Mouse (Mus musculus): ENCODE measurements at regions not wholly inside any gene's neighbourhood (a gene's known extent, or its start where the extent isn't known, plus 50 kb on each side); places are given as distances from the start of the nearest gene placed in this dataset.

DNA sequence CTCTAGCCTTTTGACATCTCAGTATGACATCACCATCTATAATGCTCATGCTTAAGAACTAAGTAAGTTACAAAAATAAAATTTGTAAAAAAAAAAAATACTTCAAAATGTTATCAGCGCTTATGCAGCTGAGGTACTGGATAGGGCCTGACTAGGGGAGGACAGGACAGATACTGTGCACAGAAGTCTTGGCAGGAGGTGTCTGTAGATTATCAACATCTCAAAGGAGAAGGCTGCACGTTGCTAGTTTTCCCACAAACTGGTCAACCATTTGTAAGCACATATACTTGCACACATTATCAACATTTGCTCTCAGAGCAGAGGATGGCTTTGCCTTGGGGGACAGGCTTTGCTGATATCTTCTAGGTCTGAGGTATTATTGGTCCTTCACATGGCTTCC is 294.5 kb upstream of the Camk1g start:
- TF ChIP-seq POLR2A (IDR thresholded peaks at IDR 0.05; ENCODE audit: low read depth, low read length) (no peak), CTCF (IDR thresholded peaks at IDR 0.05; ENCODE audit: extremely low read depth, insufficient read length, insufficient replicate concordance, low read depth, low read length) (no peak)
- Histone ChIP-seq H3K4me3 (ENCODE audit: low read depth, low read length) (no peak overlapping the region), H3K36me3 (ENCODE audit: control insufficient read depth, insufficient read depth, low read length) (no peaks in the 10 kb centered on the region), H3K27me3 (ENCODE audit: control insufficient read depth, insufficient read depth, low read length) (no peaks in the 10 kb centered on the region), H3K27ac (ENCODE audit: insufficient read depth, low read depth, low read length) (no peak overlapping the region), H3K4me1 (ENCODE audit: control insufficient read depth, insufficient read depth, insufficient read length, low read length) (no peaks in the 10 kb centered on the region)
- WGBS, result 73% methylated on average over 2 of the region's 2 CpGs

DNA sequence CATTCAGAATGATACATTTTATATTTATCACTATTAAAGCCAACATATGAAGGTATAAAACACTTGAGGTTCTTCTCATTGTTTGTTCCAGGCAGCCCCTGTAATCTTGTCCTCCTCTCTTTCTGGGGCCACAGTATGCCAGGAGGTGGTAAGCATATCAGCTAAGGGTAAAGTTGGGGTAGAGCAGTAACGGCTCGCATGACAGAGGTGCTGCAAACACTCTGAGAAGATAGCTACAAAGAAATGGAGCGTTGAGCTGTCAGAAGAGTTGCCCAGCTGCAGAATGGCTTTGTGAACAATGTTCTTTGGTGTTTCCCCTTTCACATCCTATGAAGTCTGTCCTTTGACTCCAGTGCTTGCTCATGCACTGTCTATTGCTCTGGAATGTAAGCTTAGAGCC is 293.5 kb upstream of the Camk1g start:
- TF ChIP-seq POLR2A (IDR thresholded peaks at IDR 0.05; ENCODE audit: low read depth, low read length), result no peak
- TF ChIP-seq CTCF (IDR thresholded peaks at IDR 0.05; ENCODE audit: extremely low read depth, insufficient read length, insufficient replicate concordance, low read depth, low read length), result no peak
- no peaks in the 10 kb centered on the region for H3K36me3 ChIP-seq (ENCODE audit: control insufficient read depth, insufficient read depth, low read length)
- 83% methylated on average over 3 of the region's 3 CpGs for WGBS
- no peaks in the 10 kb centered on the region for H3K27me3 ChIP-seq (ENCODE audit: control insufficient read depth, insufficient read depth, low read length)
- H3K27ac ChIP-seq (ENCODE audit: insufficient read depth, low read depth, low read length), result no peak overlapping the region
- no peaks in the 10 kb centered on the region for H3K4me1 ChIP-seq (ENCODE audit: control insufficient read depth, insufficient read depth, insufficient read length, low read length)
- no peak overlapping the region for H3K4me3 ChIP-seq (ENCODE audit: low read depth, low read length)

DNA sequence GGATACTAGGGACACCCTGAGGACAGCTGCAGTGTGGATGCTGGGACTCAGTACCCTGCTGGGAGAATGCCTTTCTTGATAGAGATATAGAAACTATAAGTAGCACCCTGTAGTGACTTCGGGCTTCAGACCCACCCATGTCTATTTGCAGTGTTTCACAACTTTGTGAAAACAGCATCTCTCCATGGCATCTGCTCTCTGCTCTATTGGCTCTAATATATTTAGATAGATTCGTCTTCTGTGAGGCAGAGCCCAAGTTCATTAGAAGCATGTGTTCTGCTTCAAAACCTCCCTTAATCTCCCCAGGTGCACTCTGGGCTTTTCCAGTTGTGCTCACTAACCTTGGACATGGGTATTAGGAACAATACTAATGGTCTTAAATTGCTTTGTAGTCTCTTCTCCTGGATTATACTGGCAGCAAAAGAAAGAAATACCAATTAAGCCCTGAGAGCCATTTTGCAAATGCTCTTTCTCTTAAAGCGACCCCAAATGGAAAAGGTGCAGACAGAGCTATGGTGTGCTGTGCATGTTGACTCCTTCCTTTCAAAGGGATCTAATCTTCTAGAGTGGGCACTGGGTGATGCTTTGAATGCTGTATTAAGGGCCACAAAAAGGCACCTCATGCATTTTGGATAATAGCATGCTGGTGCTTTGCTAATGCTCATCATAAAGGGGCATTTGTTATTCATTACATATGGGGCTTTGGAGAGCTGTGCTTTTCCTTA is 292.2 kb upstream of the Camk1g start:
- H3K27ac ChIP-seq (ENCODE audit: insufficient read depth, low read depth, low read length), result no peak overlapping the region
- H3K4me1 ChIP-seq (ENCODE audit: control insufficient read depth, insufficient read depth, insufficient read length, low read length), result no peaks in the 10 kb centered on the region
- TF ChIP-seq POLR2A (IDR thresholded peaks at IDR 0.05; ENCODE audit: low read depth, low read length) (no peak), CTCF (IDR thresholded peaks at IDR 0.05; ENCODE audit: extremely low read depth, insufficient read length, insufficient replicate concordance, low read depth, low read length) (no peak)
- 73% methylated on average over 3 of the region's 3 CpGs for WGBS
- H3K27me3 ChIP-seq (ENCODE audit: control insufficient read depth, insufficient read depth, low read length), result no peaks in the 10 kb centered on the region
- no peak overlapping the region for H3K4me3 ChIP-seq (ENCODE audit: low read depth, low read length)
- no peaks in the 10 kb centered on the region for H3K36me3 ChIP-seq (ENCODE audit: control insufficient read depth, insufficient read depth, low read length)

DNA sequence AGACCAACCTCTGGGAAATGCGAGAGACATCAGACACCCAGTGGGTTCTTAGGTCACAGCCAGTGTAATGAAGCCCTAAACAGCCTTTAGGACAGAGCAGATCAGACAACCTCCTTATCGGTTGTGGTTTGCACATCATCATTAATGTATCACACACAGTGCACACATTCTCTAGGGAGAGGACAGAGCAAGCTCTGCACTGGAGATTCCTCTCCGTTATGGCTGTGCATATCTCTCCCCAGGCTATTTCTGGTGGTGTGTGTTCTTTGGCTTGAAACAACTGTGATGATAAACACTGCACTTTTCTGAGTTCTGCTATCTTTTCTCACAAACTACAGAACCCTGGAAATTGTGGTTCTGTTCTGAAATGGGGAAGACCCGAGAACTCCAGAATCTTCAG is 291.3 kb upstream of the Camk1g start:
- TF ChIP-seq POLR2A (IDR thresholded peaks at IDR 0.05; ENCODE audit: low read depth, low read length), result no peak
- TF ChIP-seq CTCF (IDR thresholded peaks at IDR 0.05; ENCODE audit: extremely low read depth, insufficient read length, insufficient replicate concordance, low read depth, low read length), result no peak

DNA sequence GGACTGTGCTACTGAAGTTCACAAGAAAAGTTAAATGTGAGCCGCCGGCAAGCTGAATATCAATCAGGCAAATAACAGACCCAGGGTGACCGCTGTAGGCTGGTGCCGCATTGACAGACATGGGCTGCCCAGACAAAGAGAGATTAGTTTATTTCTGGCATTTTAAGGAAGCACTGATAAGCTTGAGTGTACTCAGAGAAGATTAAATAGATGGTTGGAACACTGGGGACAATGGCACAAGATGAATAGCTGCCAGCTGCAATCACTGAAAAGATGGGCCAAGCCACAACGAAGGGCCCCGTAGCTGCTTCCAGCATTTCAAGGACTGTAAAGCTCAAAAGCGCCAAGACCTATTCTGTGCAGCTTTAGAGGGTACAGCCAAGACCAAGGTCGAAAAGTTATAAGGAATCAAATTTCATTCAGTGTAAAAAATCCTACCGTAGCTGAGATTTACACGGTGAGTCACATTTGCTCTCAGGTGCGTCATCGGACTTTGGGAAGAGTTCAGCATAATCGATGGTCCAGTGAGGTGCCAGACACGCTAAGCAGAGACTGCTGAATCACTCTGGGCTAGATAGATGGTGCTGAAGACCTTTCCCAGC is 285.1 kb upstream of the Camk1g start:
- H3K27me3 ChIP-seq (ENCODE audit: control insufficient read depth, insufficient read depth, low read length), result no peaks in the 10 kb centered on the region
- WGBS, result 57% methylated on average over 14 of the region's 14 CpGs
- H3K4me1 ChIP-seq (ENCODE audit: control insufficient read depth, insufficient read depth, insufficient read length, low read length), result no peaks in the 10 kb centered on the region
- TF ChIP-seq CTCF (IDR thresholded peaks at IDR 0.05; ENCODE audit: extremely low read depth, insufficient read length, insufficient replicate concordance, low read depth, low read length) (no peak), POLR2A (IDR thresholded peaks at IDR 0.05; ENCODE audit: low read depth, low read length) (no peak)
- no peak overlapping the region for H3K4me3 ChIP-seq (ENCODE audit: low read depth, low read length)
- H3K36me3 ChIP-seq (ENCODE audit: control insufficient read depth, insufficient read depth, low read length), result no peaks in the 10 kb centered on the region
- no peak overlapping the region for H3K27ac ChIP-seq (ENCODE audit: insufficient read depth, low read depth, low read length)

More for the DNA sequence above, 291.3 kb upstream of the Camk1g start:
- no peak overlapping the region for H3K4me3 ChIP-seq (ENCODE audit: low read depth, low read length)
- no peaks in the 10 kb centered on the region for H3K36me3 ChIP-seq (ENCODE audit: control insufficient read depth, insufficient read depth, low read length)
- no peaks in the 10 kb centered on the region for H3K27me3 ChIP-seq (ENCODE audit: control insufficient read depth, insufficient read depth, low read length)
- H3K4me1 ChIP-seq (ENCODE audit: control insufficient read depth, insufficient read depth, insufficient read length, low read length), result no peaks in the 10 kb centered on the region
- H3K27ac ChIP-seq (ENCODE audit: insufficient read depth, low read depth, low read length), result no peak overlapping the region
- WGBS, result 66% methylated on average over 4 of the region's 4 CpGs

DNA sequence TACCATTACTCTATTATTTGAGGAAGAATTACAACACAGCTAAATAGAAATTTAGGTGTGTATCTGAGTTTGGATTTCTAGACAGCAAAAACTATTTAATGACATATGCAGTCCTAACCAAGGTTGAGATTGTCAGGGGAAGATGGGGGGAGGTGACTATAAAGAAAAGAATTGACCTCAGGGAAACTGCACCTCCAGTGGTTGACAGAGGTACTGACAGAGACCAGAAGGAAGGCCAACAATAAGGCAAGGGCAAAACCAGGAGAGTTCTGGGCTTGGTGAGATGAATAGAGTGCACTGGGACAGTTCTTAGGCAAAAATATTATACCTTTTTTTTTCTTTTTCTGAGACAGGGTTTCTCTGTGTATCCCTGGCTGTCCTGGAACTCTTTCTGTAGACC is 280.2 kb upstream of the Camk1g start:
- Histone ChIP-seq H3K36me3 (ENCODE audit: control insufficient read depth, insufficient read depth, low read length) (no peaks in the 10 kb centered on the region), H3K4me3 (ENCODE audit: low read depth, low read length) (no peak overlapping the region), H3K4me1 (ENCODE audit: control insufficient read depth, insufficient read depth, insufficient read length, low read length) (no peaks in the 10 kb centered on the region), H3K27me3 (ENCODE audit: control insufficient read depth, insufficient read depth, low read length) (no peaks in the 10 kb centered on the region), H3K27ac (ENCODE audit: insufficient read depth, low read depth, low read length) (no peak overlapping the region)
- TF ChIP-seq CTCF (IDR thresholded peaks at IDR 0.05; ENCODE audit: extremely low read depth, insufficient read length, insufficient replicate concordance, low read depth, low read length), result no peak
- no peak for TF ChIP-seq POLR2A (IDR thresholded peaks at IDR 0.05; ENCODE audit: low read depth, low read length)

DNA sequence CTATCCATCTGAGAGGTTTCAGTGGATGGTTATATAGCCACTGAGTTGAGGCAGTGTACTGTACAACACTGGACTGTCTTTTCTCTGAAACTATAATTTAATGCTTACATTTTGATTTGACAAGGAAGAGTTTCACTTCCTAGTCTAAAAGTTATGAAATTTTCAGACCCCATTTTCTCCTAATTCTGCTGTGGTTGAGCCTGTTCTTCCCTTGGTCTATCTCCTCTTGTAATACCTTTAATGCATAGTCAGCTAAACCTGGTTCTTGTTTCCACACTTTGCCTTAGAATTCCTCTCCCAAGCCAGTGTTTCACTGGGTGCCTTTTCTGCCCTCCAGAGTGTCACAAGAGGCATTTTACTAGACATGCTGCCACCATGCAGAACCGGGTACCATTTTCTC is 279.3 kb upstream of the Camk1g start:
- no peak overlapping the region for H3K4me3 ChIP-seq (ENCODE audit: low read depth, low read length)
- TF ChIP-seq POLR2A (IDR thresholded peaks at IDR 0.05; ENCODE audit: low read depth, low read length) (no peak), CTCF (IDR thresholded peaks at IDR 0.05; ENCODE audit: extremely low read depth, insufficient read length, insufficient replicate concordance, low read depth, low read length) (no peak)
- H3K4me1 ChIP-seq (ENCODE audit: control insufficient read depth, insufficient read depth, insufficient read length, low read length), result no peaks in the 10 kb centered on the region
- H3K27ac ChIP-seq (ENCODE audit: insufficient read depth, low read depth, low read length), result no peak overlapping the region
- H3K36me3 ChIP-seq (ENCODE audit: control insufficient read depth, insufficient read depth, low read length), result no peaks in the 10 kb centered on the region
- WGBS, result 86% methylated on average over 1 of the region's 1 CpGs
- no peaks in the 10 kb centered on the region for H3K27me3 ChIP-seq (ENCODE audit: control insufficient read depth, insufficient read depth, low read length)

Data from small intestine, adult 2 months (tissue).